Mouse (Mus musculus): Measurements from ENCODE around the gene Fam171a1. TPM values are rescaled to one million over a fixed set of nuclear protein-coding genes. Genes with fewer than 3 reads are reported as not detected.
"Not testable (repeated sequence)": the region's sequence is repeated elsewhere in the genome, so short reads cannot be mapped to it uniquely, and the experiment has no call there.

The Fam171a1 gene
- polyA plus RNA-seq, 1 experiment, result 41.3 TPM

GRCm38 (mm10) chr2:3163501-3164076 is 49.6 kb downstream of the Fam171a1 start:
- Histone ChIP-seq H3K4me1 (ENCODE audit: control insufficient read depth, insufficient read depth, low read length) (peaks cover 9% of the 10 kb centered on the region; the same call in 1 of the 2 replicates), H3K27ac (ENCODE audit: insufficient read depth, low read length) (no peak overlapping the region), H3K4me3 (ENCODE audit: insufficient read depth, low read length) (no peak overlapping the region)
- no peak for TF ChIP-seq POLR2A (IDR thresholded peaks at IDR 0.05; ENCODE audit: extremely low read depth, insufficient read depth, low read length)
- TF ChIP-seq CTCF (IDR thresholded peaks at IDR 0.05; ENCODE audit: extremely low read depth, insufficient read depth, low read length), result no peak

- Histone ChIP-seq H3K27ac (ENCODE audit: insufficient read depth, low read length) (no peak overlapping the region), H3K4me1 (ENCODE audit: control insufficient read depth, insufficient read depth, low read length) (peaks cover 10% of the 10 kb centered on the region; the same call in 1 of the 2 replicates), H3K4me3 (ENCODE audit: insufficient read depth, low read length) (no peak overlapping the region)
- TF ChIP-seq POLR2A (IDR thresholded peaks at IDR 0.05; ENCODE audit: extremely low read depth, insufficient read depth, low read length), result no peak
- TF ChIP-seq CTCF (IDR thresholded peaks at IDR 0.05; ENCODE audit: extremely low read depth, insufficient read depth, low read length), result no peak
Measured at GRCm38 (mm10) chr2:3165037-3165600, 51.1 kb downstream of the Fam171a1 start.

- Histone ChIP-seq H3K4me1 (ENCODE audit: control insufficient read depth, insufficient read depth, low read length) (peaks cover 13% of the 10 kb centered on the region), H3K27ac (ENCODE audit: insufficient read depth, low read length) (no peak overlapping the region), H3K4me3 (ENCODE audit: insufficient read depth, low read length) (no peak overlapping the region)
- TF ChIP-seq CTCF (IDR thresholded peaks at IDR 0.05; ENCODE audit: extremely low read depth, insufficient read depth, low read length) (no peak), POLR2A (IDR thresholded peaks at IDR 0.05; ENCODE audit: extremely low read depth, insufficient read depth, low read length) (no peak)
Measured at GRCm38 (mm10) chr2:3165890-3166605, 52.0 kb downstream of the Fam171a1 start.

- no peak overlapping the region for H3K4me3 ChIP-seq (ENCODE audit: insufficient read depth, low read length)
- H3K4me1 ChIP-seq (ENCODE audit: control insufficient read depth, insufficient read depth, low read length), result peaks cover 20% of the 10 kb centered on the region
- H3K27ac ChIP-seq (ENCODE audit: insufficient read depth, low read length), result peak overlapping the region; percentile 79
- TF ChIP-seq CTCF (IDR thresholded peaks at IDR 0.05; ENCODE audit: extremely low read depth, insufficient read depth, low read length), result no peak
- no peak for TF ChIP-seq POLR2A (IDR thresholded peaks at IDR 0.05; ENCODE audit: extremely low read depth, insufficient read depth, low read length)
Measured at GRCm38 (mm10) chr2:3168719-3169402, 54.8 kb downstream of the Fam171a1 start.

GRCm38 (mm10) chr2:3169403-3169747 is 55.4 kb downstream of the Fam171a1 start:
- H3K4me3 ChIP-seq (ENCODE audit: insufficient read depth, low read length), result no peak overlapping the region
- peak overlapping the region; percentile 79 for H3K27ac ChIP-seq (ENCODE audit: insufficient read depth, low read length)
- H3K4me1 ChIP-seq (ENCODE audit: control insufficient read depth, insufficient read depth, low read length), result peaks cover 23% of the 10 kb centered on the region
- TF ChIP-seq CTCF (IDR thresholded peaks at IDR 0.05; ENCODE audit: extremely low read depth, insufficient read depth, low read length) (no peak), POLR2A (IDR thresholded peaks at IDR 0.05; ENCODE audit: extremely low read depth, insufficient read depth, low read length) (no peak)

GRCm38 (mm10) chr2:3171774-3172173 is 57.8 kb downstream of the Fam171a1 start:
- Histone ChIP-seq H3K4me1 (ENCODE audit: control insufficient read depth, insufficient read depth, low read length) (peaks cover 27% of the 10 kb centered on the region), H3K27ac (ENCODE audit: insufficient read depth, low read length) (peak overlapping the region; percentile 90; the same call in 1 of the 2 replicates), H3K4me3 (ENCODE audit: insufficient read depth, low read length) (no peak overlapping the region)
- no peak for TF ChIP-seq CTCF (IDR thresholded peaks at IDR 0.05; ENCODE audit: extremely low read depth, insufficient read depth, low read length)
- no peak for TF ChIP-seq POLR2A (IDR thresholded peaks at IDR 0.05; ENCODE audit: extremely low read depth, insufficient read depth, low read length)

- TF ChIP-seq CTCF (IDR thresholded peaks at IDR 0.05; ENCODE audit: extremely low read depth, insufficient read depth, low read length) (no peak), POLR2A (IDR thresholded peaks at IDR 0.05; ENCODE audit: extremely low read depth, insufficient read depth, low read length) (no peak)
- Histone ChIP-seq H3K4me3 (ENCODE audit: insufficient read depth, low read length) (no peak overlapping the region), H3K27ac (ENCODE audit: insufficient read depth, low read length) (no peak overlapping the region; the same call in 1 of the 2 replicates), H3K4me1 (ENCODE audit: control insufficient read depth, insufficient read depth, low read length) (peaks cover 27% of the 10 kb centered on the region)
Measured at GRCm38 (mm10) chr2:3172656-3173055, 58.6 kb downstream of the Fam171a1 start.

GRCm38 (mm10) chr2:3174890-3175289 is 60.9 kb downstream of the Fam171a1 start:
- peaks cover 21% of the 10 kb centered on the region for H3K4me1 ChIP-seq (ENCODE audit: control insufficient read depth, insufficient read depth, low read length)
- no peak overlapping the region for H3K27ac ChIP-seq (ENCODE audit: insufficient read depth, low read length)
- H3K4me3 ChIP-seq (ENCODE audit: insufficient read depth, low read length), result no peak overlapping the region
- TF ChIP-seq POLR2A (IDR thresholded peaks at IDR 0.05; ENCODE audit: extremely low read depth, insufficient read depth, low read length) (no peak), CTCF (IDR thresholded peaks at IDR 0.05; ENCODE audit: extremely low read depth, insufficient read depth, low read length) (no peak)

GRCm38 (mm10) chr2:3175988-3176387 is 62.0 kb downstream of the Fam171a1 start:
- H3K4me1 ChIP-seq (ENCODE audit: control insufficient read depth, insufficient read depth, low read length), result peaks cover 20% of the 10 kb centered on the region
- H3K27ac ChIP-seq (ENCODE audit: insufficient read depth, low read length); H3K4me3 ChIP-seq (ENCODE audit: insufficient read depth, low read length): not testable (repeated sequence)
